Mouse (Mus musculus) CH12.LX (cell line): Measurements from ENCODE around the gene Knl1.

Source experiments
- CTCF ChIP-seq, 2 experiments: IDR thresholded peaks in 1 of 2; conservative IDR thresholded peaks in 1 of 2; 2 replicates each; pipeline ENCODE4 v1.5.1; 2011 to 2012; ENCODE audit warnings: low read depth in 2 of 2, low read length in 2 of 2, improper control_type of control experiment in 1 of 2, inconsistent platforms in 1 of 2, mild to moderate bottlenecking in 1 of 2, moderate library complexity in 1 of 2
- E2F4 ChIP-seq: IDR thresholded peaks from 2 replicates; pipeline ENCODE4 v1.6.1; 2011; ENCODE audit warnings: low read depth, low read length, improper control_type of control experiment; ENCODE audit not compliant: insufficient replicate concordance
- EP300 ChIP-seq: IDR thresholded peaks from 2 replicates; pipeline ENCODE4 v1.6.1; 2011; ENCODE audit warnings: low read length, improper control_type of control experiment
- GABPA ChIP-seq: IDR thresholded peaks from 2 replicates; pipeline ENCODE4 v1.6.1; 2012; ENCODE audit warnings: low read depth, low read length, improper control_type of control experiment, inconsistent platforms; ENCODE audit not compliant: insufficient replicate concordance
- MXI1 ChIP-seq: IDR thresholded peaks from 2 replicates; pipeline ENCODE4 v1.6.1; 2011; ENCODE audit warnings: mild to moderate bottlenecking, low read depth, low read length, improper control_type of control experiment
- USF1 ChIP-seq: IDR thresholded peaks from 2 replicates; pipeline ENCODE4 v1.6.1; 2014; ENCODE audit warnings: low read depth, mild to moderate bottlenecking, inconsistent platforms, low read length, improper control_type of control experiment
- ZC3H11A ChIP-seq: IDR thresholded peaks from 2 replicates; pipeline ENCODE4 v1.6.1; 2012; ENCODE audit warnings: low read depth, mild to moderate bottlenecking, inconsistent platforms, low read length, improper control_type of control experiment

GRCm38 (mm10) chr2:119015604-119016180 lies 31.2 kb upstream of the Knl1 start:
- peak; percentile 44; the same call in 1 of the 2 replicates for TF ChIP-seq MXI1
- TF ChIP-seq EP300 = peak; percentile 92
- no peak for TF ChIP-seq CTCF (conservative IDR thresholded peaks at IDR 0.05 in 1 of 2, IDR thresholded peaks at IDR 0.05 in 1 of 2; ENCODE audit: low read depth in 2 of 2, low read length in 2 of 2)
- no peak for TF ChIP-seq E2F4
- TF ChIP-seq GABPA = no peak
- TF ChIP-seq ZC3H11A = no peak
- no peak for TF ChIP-seq USF1
